ENCODE assay signal across 7 mouse cellular contexts in the genomic region with DNA sequence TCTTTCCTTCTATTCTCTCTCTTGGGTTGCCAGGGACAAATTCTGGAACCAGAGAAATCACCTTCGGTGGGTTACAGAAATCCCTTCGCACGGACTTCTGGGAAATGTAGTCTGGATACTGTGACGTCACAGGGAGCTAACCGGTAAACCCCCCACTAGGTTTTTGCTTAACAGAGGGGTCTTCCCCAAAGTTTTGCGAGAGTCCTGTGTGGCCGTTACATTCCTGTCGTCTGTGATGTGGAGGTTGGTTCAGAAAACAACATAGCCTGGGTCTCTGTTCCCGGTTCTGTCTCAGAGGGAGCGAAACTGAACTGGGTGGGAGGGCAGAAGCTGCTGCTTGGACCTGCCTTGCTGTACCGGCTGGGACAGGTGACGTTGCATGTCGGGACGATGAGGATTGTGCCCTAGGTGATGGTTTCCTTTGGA. TPM values are rescaled to one million over a fixed set of nuclear protein-coding genes. Genes with fewer than 3 reads are reported as not detected.
DNase-seq lines count a peak whose midpoint lies in the region.

A gene (plus strand): TSS at position 196 of the 426 bp plus-strand sequence.

- no peaks in the 10 kb centered on the region for H3K4me1 ChIP-seq in limb, embryonic 10.5 days

- peak within 1 kb of the TSS; percentile 77 for H3K27ac ChIP-seq in limb, embryonic 10.5 days

- WGBS in limb, embryonic 10.5 days, result 6% methylated on average over 14 of the region's 14 CpGs

- peaks cover 13% of the 10 kb centered on the region for H3K36me3 ChIP-seq in limb, embryonic 10.5 days

- no peaks in the 10 kb centered on the region; the same call in 1 of the 2 replicates for H3K9me3 ChIP-seq in limb, embryonic 10.5 days (replicated peaks)

- no peaks in the 10 kb centered on the region for H3K27me3 ChIP-seq in limb, embryonic 10.5 days (ENCODE audit: low read depth, poor library complexity, severe bottlenecking)

- H3K4me3 ChIP-seq in limb, embryonic 10.5 days, result peak within 1 kb of the TSS; percentile 61

- DNase-seq in adrenal gland, postnatal 25 days, result peak; percentile 33
- peak; percentile 87 for DNase-seq in embryo, embryonic 11 days
- peak; percentile 46 to 55 for DNase-seq in heart, adult 9 months (ENCODE audit: low spot score in 2 of 2)
- DNase-seq in kidney, adult 8-10 months, result peak; percentile 38 to 59
- peak; percentile 58 for DNase-seq in limb, embryonic 10.5 days (ENCODE audit: low spot score)
- DNase-seq in mesoderm, embryonic 11.5 days (ENCODE audit: low read depth, low spot score), result peak; percentile 43
- peak; percentile 69 for DNase-seq in right cerebral cortex, postnatal 25 days

RNA-seq across cellular contexts. Expression of the gene that starts here (rescaled TPM):
- total RNA-seq in adrenal gland, postnatal 25 days (2021), result 4.0 and 5.4 TPM in 2 replicates
- polyA plus RNA-seq in limb, embryonic 10.5 days (2016; fragmentation: Nextera tagmentation; extraction: Ambion mirVana), result 2.0 and 3.7 TPM in 2 replicates

Comparison
In these comparisons a context has a peak if more than half of its experiments do, and no peak if none do; other contexts are left out.
1. Peak in every context shown above with its lines: DNase-seq, H3K4me3 ChIP-seq and H3K27ac ChIP-seq.
2. DNase-seq: peak in every context shown above with its lines; median percentile 87 in embryo, embryonic 11 days; 69 in right cerebral cortex, postnatal 25 days; 58 in limb, embryonic 10.5 days; 50 in heart, adult 9 months; 48 in kidney, adult 8-10 months; 43 in mesoderm, embryonic 11.5 days; 33 in adrenal gland, postnatal 25 days.